Mouse (Mus musculus) megakaryocyte, embryonic 14.5 days (primary cell): ENCODE results near the gene Rita1.

Source experiments
- FLI1 ChIP-seq: IDR thresholded peaks from 2 replicates; pipeline ENCODE4 v1.6.1; 2012; ENCODE audit warnings: low read length, inconsistent platforms, mixed read lengths
- GATA1 ChIP-seq: IDR thresholded peaks from 3 replicates; pipeline ENCODE4 v1.6.1; 2012; ENCODE audit warnings: mixed read lengths, low read length, inconsistent platforms, borderline replicate concordance

GRCm38 (mm10) chr5:120621078-120621765 is 8.8 kb upstream of the Rita1 start:
- TF ChIP-seq GATA1: no peak
- no peak for TF ChIP-seq FLI1
